Mouse (Mus musculus) neural tube, embryonic 11.5 days (tissue): ENCODE results near the gene Cmtm8. TPM values are rescaled to one million over a fixed set of nuclear protein-coding genes. Genes with fewer than 3 reads are reported as not detected.

ENCODE experiments used
- ATAC-seq: fragments of 200-750 bp; cut with Nextera tagmentation; 2 replicates; pipeline ENCODE4 v1.8.0; 2017; ENCODE audit warnings: moderate number of reproducible peaks, mild to moderate bottlenecking, moderate TSS enrichment, moderate library complexity; ENCODE audit not compliant: insufficient read depth, low FRiP score, low TSS enrichment
- DNase-seq: peaks from one replicate; pipeline ENCODE4 v3.0.0-alpha.2; 2015; ENCODE audit warnings: low spot score
- H3K27ac ChIP-seq: fragments of 300-500 bp; sonication (generic); 2 replicates; pipeline ENCODE4 v1.5.1; 2014; ENCODE audit warnings: low read depth, mild to moderate bottlenecking, low read length
- H3K27me3 ChIP-seq: fragments of 300-500 bp; sonication (generic); 2 replicates; pipeline ENCODE4 v1.6.1; 2014; ENCODE audit warnings: mild to moderate bottlenecking, low read length, mixed read lengths; ENCODE audit not compliant: control insufficient read depth, insufficient read depth
- H3K36me3 ChIP-seq: fragments of 300-500 bp; sonication (generic); 2 replicates; pipeline ENCODE4 v1.6.1; 2014; ENCODE audit warnings: mild to moderate bottlenecking, low read length, moderate library complexity, mixed read lengths; ENCODE audit not compliant: control insufficient read depth, insufficient read depth
- H3K4me1 ChIP-seq: fragments of 300-500 bp; sonication (generic); 2 replicates; pipeline ENCODE4 v1.6.1; 2014; ENCODE audit warnings: low read length, mixed read lengths; ENCODE audit not compliant: control insufficient read depth, insufficient read depth
- H3K4me2 ChIP-seq: fragments of 300-500 bp; sonication (generic); 2 replicates; pipeline ENCODE4 v1.6.1; 2014; ENCODE audit warnings: low read depth, mild to moderate bottlenecking, moderate library complexity
- H3K4me3 ChIP-seq: fragments of 300-500 bp; sonication (generic); 2 replicates; pipeline ENCODE4 v1.5.1; 2014; ENCODE audit warnings: low read depth, low read length
- H3K9ac ChIP-seq: fragments of 300-500 bp; sonication (generic); 2 replicates; pipeline ENCODE4 v1.6.1; 2014; ENCODE audit warnings: mild to moderate bottlenecking, low read length
- H3K9me3 ChIP-seq: fragments of 300-500 bp; sonication (generic); 2 replicates; pipeline ENCODE4 v1.6.1; 2016; ENCODE audit warnings: low read length; ENCODE audit not compliant: control insufficient read depth
- WGBS: fragments of 180-500 bp; shearing (Covaris S2); extraction: QIAGEN DNeasy Blood & Tissue Kit; methylation state at CpG from one replicate; pipeline ENCODE4 v1.1.7; 2014; 5-methylcytosine and 5-hydroxymethylcytosine counted together
- polyA plus RNA-seq: library from polyadenylated mRNA; unstranded; fragments of >200 nt; fragmentation: Nextera tagmentation; extraction: Ambion mirVana; gene quantifications from 2 replicates; pipeline ENCODE4 v1.2.1, GENCODE M21; 2014

Gene Cmtm8
- polyA plus RNA-seq, 1 experiment from 2014 or later: 20.4 TPM

DNA sequence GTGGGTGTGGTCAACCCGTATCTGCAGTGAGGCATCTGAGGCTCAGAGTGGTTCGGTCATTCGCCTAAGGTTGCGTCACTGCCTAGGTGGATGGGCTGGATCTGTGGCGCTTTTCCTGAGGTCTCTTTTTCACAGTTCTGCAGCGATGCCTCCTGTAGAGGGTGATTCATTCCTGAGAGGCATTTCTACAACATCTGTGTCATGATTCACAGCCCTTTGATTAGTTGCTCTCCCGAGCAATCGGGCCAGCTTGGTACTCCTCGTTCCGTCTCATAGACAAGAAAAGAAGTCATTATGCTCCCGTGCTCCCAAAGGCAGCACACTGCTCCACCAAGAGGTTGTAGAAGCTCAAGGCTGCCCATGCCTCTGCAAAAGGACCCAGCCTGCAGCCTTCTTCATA, 11.4 kb upstream of the Cmtm8 start:
- Histone ChIP-seq H3K27ac (no peak overlapping the region), H3K4me1 (no peaks in the 10 kb centered on the region), H3K36me3 (no peaks in the 10 kb centered on the region), H3K27me3 (no peaks in the 10 kb centered on the region), H3K9me3 (no peaks in the 10 kb centered on the region), H3K4me3 (no peak overlapping the region), H3K9ac (no peak overlapping the region), H3K4me2 (no peak overlapping the region)
- DNase-seq: no peak
- WGBS: 56% methylated on average over 11 of the region's 11 CpGs
- ATAC-seq: no peak

DNA sequence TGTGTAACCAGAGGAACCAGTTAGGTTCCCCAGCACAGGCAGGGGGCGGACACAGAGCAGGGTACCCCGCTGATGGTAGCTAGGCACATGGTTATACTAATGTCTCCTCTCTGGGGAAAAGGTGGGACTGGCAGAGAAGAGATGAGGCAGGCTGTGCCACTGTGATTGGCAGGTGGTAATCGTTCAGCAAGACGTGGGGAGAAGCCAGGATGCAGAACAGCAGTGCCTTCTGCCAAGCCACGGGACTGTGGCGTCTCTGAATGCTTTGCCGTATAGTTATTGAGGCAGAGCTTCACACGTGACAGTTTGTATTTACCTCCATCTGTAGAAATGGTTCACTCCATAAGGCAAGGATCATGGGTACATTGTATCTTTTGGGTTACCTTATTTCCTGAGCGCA, 10.7 kb upstream of the Cmtm8 start:
- H3K9me3 ChIP-seq: no peaks in the 10 kb centered on the region
- no peaks in the 10 kb centered on the region for H3K36me3 ChIP-seq
- ATAC-seq (no peak), DNase-seq (no peak)
- H3K9ac ChIP-seq: no peak overlapping the region
- H3K27ac ChIP-seq: no peak overlapping the region
- H3K4me2 ChIP-seq: no peak overlapping the region
- H3K4me3 ChIP-seq: no peak overlapping the region
- no peaks in the 10 kb centered on the region for H3K27me3 ChIP-seq
- 77% methylated on average over 9 of the region's 9 CpGs for WGBS
- no peaks in the 10 kb centered on the region for H3K4me1 ChIP-seq

DNA sequence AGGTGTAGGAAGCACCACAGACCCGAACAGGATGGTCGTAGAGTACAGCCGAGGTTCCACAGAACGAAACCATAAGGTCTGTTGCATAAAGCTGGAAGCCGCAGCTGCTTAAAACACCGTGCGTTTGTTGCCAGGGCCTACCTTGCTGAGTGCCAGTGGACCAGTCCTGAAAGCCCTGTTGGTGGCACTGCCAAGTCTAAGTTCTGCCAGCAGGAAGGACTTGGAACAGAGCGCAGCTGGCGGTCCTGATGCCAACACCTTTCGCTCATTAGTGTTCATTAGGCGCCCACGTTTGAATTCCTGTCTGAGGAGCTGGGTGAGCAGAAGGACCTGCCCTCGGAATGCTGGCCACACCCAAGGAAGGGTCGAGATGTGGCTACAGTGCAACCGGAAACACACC, 9.4 kb upstream of the Cmtm8 start:
- no peak for DNase-seq
- no peaks in the 10 kb centered on the region for H3K4me1 ChIP-seq
- H3K4me3 ChIP-seq: no peak overlapping the region
- ATAC-seq: no peak
- no peak overlapping the region for H3K9ac ChIP-seq
- H3K27ac ChIP-seq: no peak overlapping the region
- no peak overlapping the region for H3K4me2 ChIP-seq
- no peaks in the 10 kb centered on the region for H3K27me3 ChIP-seq
- H3K36me3 ChIP-seq: no peaks in the 10 kb centered on the region
- WGBS: 88% methylated on average over 15 of the region's 15 CpGs
- no peaks in the 10 kb centered on the region for H3K9me3 ChIP-seq

DNA sequence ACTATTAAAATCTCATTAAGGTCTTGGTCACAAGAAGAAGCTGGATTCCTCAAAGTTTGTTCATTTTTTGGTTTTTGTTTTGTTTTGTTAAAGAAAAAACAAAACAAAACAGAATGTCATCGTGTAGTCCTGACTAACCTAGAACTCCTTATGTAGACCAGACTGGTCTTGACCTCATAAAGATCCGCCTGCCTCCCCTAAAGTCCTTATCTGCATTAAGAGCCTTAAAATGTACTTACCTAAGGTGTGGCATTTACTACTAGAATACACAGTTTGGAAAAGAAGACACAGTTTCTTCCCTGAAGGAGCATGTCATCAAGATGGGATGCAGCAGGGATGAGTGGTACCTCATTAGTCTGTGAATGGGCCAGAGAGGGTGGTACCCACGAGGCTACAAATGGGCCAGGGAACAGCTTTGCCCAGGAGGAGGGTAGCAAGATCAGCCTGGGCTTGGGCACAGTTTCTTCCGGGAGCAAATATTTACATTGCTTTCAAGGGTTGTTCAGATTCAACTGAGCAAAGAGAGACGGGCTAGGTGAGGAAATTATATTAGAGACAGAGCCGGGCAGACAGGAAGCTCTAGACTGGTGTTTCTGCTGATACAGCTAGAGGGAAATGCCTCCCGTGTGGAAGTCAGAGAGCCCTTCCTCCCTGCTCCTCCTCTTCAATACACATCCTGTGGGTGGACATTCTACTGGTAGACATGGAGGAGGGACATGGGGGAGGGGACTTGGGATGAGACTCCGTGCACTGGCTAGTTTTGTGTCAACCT, 7.6 kb upstream of the Cmtm8 start:
- Histone ChIP-seq H3K27ac (no peak overlapping the region), H3K9me3 (no peaks in the 10 kb centered on the region), H3K27me3 (no peaks in the 10 kb centered on the region), H3K4me1 (no peaks in the 10 kb centered on the region), H3K36me3 (no peaks in the 10 kb centered on the region), H3K4me2 (no peak overlapping the region), H3K4me3 (no peak overlapping the region), H3K9ac (no peak overlapping the region)
- no peak for ATAC-seq
- DNase-seq: no peak
- 77% methylated on average over 8 of the region's 8 CpGs for WGBS

DNA sequence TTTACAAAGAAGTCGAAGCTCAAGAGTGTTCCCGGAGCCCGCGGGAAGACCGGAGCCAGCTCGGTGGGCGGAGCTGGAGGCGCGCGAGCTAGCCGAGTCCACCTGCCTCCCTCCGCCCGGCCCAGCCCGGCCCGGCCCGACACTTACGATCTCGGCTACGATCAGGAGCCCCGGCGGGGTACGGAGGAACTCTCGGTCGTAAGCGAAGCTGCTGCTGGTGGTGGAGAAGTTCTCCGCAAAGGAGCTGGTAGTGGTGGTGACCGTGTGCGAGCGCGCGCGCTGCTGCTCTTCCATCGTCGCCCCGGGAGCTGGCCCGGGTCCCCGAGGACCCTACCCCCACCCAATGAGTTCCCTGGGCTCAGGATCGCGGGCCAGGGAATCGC, 331 bp downstream of the Cmtm8 start:
- DNase-seq (peak; percentile 61), ATAC-seq (peak; percentile 48)
- WGBS: under 1% methylated on average over 40 of the region's 40 CpGs
- Histone ChIP-seq H3K4me1 (no peaks in the 10 kb centered on the region), H3K4me3 (peak overlapping the region; percentile 62), H3K27ac (no peak overlapping the region), H3K27me3 (peaks cover 6% of the 10 kb centered on the region; the same call in 1 of the 2 replicates), H3K9ac (peak overlapping the region; percentile 63), H3K36me3 (no peaks in the 10 kb centered on the region), H3K9me3 (no peaks in the 10 kb centered on the region), H3K4me2 (peak overlapping the region; percentile 98)

DNA sequence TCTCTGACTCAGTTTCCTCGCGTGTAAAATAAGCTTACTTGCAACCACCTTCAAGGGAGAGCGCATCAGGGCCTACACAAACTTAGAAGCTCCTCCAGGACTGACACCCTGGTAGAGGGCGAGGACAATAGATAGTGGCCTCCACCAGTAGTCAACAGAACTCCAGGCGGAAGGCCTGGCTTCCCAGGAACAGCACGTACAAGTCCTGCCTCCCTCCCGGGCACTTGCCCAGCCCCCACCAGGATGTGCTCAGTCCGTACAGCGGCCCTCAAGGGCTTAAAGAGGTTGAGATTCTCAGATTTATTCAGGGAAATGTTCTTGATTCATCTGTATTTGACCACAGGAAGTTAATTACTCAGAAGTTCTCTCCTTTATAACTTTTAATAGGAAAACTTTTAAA, 1.1 kb downstream of the Cmtm8 start:
- H3K4me3 ChIP-seq: peak overlapping the region; percentile 62
- no peak for DNase-seq
- H3K27me3 ChIP-seq: peaks cover 6% of the 10 kb centered on the region; the same call in 1 of the 2 replicates
- peak overlapping the region; percentile 98 for H3K4me2 ChIP-seq
- 23% methylated on average over 9 of the region's 9 CpGs for WGBS
- H3K4me1 ChIP-seq: no peaks in the 10 kb centered on the region; the same call in 1 of the 2 replicates
- H3K9ac ChIP-seq: no peak overlapping the region
- H3K36me3 ChIP-seq: no peaks in the 10 kb centered on the region
- no peak overlapping the region for H3K27ac ChIP-seq
- no peak for ATAC-seq
- H3K9me3 ChIP-seq: no peaks in the 10 kb centered on the region

DNA sequence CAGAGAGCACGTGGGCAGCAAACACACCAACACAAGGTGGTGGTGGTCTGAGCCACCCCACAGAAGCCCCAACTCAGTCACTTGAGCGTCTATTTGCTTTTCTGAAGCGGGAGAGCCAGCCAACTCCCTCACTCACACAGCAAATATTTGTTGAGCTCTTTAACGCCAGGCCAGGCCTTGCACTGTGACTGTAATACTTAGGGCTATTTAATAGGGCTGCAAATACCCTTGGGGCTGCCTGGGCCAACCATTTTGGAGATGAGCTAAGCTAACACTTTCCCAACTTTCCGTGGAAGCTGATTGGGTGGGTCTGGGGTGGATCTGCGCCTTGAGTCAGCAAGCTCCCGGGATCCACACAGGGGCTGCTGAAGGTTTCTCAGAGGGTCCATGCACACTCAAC, 1.7 kb downstream of the Cmtm8 start:
- no peak overlapping the region for H3K9ac ChIP-seq
- DNase-seq (no peak), ATAC-seq (no peak)
- H3K9me3 ChIP-seq: no peaks in the 10 kb centered on the region
- no peak overlapping the region for H3K4me2 ChIP-seq
- no peaks in the 10 kb centered on the region; the same call in 1 of the 2 replicates for H3K4me1 ChIP-seq
- H3K36me3 ChIP-seq: no peaks in the 10 kb centered on the region
- no peak overlapping the region for H3K4me3 ChIP-seq
- 78% methylated on average over 7 of the region's 7 CpGs for WGBS
- peaks cover 6% of the 10 kb centered on the region; the same call in 1 of the 2 replicates for H3K27me3 ChIP-seq
- H3K27ac ChIP-seq: no peak overlapping the region

DNA sequence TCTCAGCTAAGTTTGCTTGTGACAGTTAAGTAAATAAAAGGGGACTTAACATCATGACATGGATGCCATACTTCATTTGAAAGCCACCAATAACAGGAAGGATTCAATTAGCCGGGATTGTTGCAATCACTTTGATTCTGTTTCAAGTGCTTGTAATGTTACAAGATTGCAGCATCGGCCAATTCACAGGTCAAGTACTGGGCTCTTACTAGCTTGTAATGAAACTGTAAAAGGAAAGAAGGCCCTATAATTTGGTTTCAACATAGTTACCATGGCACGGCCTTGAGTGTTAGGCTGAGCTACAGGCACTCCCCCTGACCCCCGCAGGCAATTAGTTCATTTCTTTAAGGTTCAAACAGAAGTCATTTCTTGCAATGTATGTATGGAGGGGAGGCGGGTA, 5.1 kb downstream of the Cmtm8 start:
- Histone ChIP-seq H3K9me3 (no peaks in the 10 kb centered on the region), H3K9ac (no peak overlapping the region), H3K36me3 (no peaks in the 10 kb centered on the region), H3K27ac (no peak overlapping the region), H3K4me2 (no peak overlapping the region), H3K27me3 (peaks cover 2% of the 10 kb centered on the region; the same call in 1 of the 2 replicates), H3K4me1 (no peaks in the 10 kb centered on the region; the same call in 1 of the 2 replicates), H3K4me3 (no peak overlapping the region)
- no peak for ATAC-seq
- no peak for DNase-seq
- 82% methylated on average over 5 of the region's 5 CpGs for WGBS

DNA sequence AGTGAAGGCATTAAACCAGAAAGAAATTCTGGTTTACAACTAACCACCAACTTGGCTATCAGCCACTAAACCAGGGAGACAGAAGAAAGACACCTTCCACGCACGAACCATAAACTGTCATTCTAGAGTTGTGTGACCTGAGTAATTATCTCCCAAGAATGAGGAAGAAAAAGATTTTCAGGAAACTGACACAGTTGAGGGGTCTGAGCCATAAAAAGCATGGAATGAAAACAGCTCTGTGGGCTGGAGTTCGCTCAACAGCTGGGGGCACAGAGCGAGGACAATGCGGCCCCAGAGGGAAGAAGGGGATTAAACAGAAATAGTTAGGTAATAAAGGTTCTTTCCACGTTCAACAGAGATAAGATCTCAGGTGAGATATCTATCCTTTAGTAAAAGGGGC, 12.4 kb downstream of the Cmtm8 start:
- Histone ChIP-seq H3K4me2 (no peak overlapping the region), H3K4me3 (no peak overlapping the region), H3K27ac (no peak overlapping the region), H3K27me3 (no peaks in the 10 kb centered on the region), H3K36me3 (no peaks in the 10 kb centered on the region), H3K9ac (no peak overlapping the region), H3K4me1 (no peaks in the 10 kb centered on the region), H3K9me3 (no peaks in the 10 kb centered on the region)
- no peak for DNase-seq
- 49% methylated on average over 6 of the region's 6 CpGs for WGBS
- no peak for ATAC-seq
